Mouse (Mus musculus) 3134 (cell line): ENCODE measurements around the gene C1qbp.

Experiments
- DNase-seq: peaks from one replicate; pipeline ENCODE4 v3.0.0-alpha.2; 2011; ENCODE audit warnings: low spot score; ENCODE audit not compliant: insufficient read length; ENCODE audit errors: extremely low read depth

Gene C1qbp

DNA sequence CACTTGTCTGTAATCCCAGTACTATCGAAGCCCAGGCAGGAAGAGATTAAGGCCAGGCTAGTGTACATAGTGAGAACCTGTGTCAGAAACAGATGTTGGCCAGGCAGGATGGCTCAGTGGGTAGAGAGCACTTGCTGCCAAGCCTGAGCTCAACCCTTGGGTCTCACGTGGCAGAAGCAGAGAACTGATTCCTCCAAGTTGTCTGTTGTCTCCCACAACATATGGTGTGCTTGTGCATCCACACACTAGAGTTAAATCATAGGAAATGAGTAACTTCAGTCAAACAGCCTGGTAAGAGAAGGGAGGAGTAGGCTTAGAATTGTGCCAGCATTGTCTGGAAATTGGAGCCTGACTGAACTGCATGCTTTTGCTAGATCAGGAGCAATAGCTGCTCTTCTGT is 7.6 kb downstream of the C1qbp start:
- DNase-seq = no peak

DNA sequence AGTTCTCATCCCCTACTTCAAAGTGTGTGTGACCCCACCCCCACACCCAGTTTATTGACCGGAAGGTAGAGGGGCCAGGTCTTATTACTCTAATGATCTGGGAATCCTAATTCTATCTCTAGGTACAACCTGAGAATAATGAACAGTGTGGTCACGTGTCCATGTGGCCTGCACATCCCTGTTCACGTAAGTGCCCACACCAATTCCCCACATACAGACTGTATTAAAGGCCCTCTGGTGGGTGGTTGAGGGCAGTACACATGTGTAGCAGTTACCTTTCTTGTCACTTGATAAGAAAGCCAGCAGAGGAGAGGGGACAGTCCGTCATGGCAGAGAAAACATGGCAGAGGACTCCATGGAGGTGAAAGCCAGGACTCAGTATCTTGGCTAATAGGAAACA is 8.9 kb downstream of the C1qbp start:
- DNase-seq = no peak

DNA sequence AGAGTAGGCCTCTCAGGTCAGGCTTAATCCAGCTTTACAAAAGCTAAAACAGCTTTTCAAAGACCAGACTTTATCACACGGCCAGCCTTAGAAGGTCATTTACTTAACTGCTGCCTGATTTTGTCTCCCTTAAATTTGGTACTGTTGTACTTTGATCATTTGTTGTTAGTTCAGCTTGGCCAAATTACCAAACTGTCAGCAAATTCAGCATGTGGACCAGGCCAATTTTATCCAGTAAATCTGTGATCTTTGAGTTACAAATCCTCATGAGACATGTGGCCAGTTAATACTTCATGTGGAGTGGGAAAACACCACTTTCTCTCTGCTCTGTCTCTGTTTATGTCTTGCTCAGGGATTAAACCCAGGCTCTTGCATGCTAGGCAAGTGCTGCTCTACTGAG is 10.2 kb downstream of the C1qbp start:
- no peak for DNase-seq

DNA sequence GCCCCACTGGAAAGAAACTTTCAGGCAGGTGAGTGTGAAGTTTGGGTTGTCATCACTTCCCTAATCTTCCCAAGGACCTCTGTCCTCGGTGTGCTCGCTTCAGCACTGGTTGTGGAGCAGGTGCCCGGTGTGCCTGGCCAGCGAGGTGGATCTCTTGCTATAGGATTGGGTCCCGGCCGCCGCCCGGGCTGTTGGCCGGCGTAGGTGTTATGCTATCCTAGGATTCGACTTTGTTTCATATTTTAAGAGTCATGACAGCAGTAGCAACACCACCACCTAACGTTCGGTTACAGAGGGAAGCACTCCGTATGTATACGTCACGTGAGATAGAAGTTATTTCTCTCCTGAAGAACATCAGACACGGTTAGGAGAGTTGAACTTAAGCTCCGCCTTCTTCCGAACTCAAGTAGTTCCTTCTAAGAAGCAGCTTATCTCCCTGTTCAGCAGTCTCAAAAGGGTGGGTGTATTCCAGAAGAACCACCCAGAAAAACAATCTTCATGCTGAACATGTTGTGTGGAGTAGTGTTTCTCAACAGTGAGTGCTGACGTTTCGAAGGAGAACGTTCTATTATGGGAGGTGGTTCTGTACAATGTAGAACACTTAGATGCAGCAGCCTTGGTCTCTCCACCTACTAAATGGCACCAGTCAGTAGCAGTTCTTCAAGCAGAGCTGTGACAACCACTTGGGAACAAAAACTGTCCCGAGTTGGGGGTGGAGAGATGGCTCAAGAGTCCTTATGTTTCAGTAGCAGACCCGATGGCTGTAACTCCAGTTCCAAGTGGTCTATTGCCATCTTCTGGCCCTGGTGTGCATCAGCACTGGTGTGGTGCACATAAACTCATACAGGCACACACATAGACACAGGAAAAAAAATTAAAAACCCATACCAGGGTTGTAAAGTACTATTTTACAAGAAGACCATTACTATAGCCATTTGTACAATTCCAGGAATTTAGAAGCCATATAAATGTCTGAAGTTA is 12.0 kb downstream of the C1qbp start:
- peak; percentile 75 for DNase-seq

DNA sequence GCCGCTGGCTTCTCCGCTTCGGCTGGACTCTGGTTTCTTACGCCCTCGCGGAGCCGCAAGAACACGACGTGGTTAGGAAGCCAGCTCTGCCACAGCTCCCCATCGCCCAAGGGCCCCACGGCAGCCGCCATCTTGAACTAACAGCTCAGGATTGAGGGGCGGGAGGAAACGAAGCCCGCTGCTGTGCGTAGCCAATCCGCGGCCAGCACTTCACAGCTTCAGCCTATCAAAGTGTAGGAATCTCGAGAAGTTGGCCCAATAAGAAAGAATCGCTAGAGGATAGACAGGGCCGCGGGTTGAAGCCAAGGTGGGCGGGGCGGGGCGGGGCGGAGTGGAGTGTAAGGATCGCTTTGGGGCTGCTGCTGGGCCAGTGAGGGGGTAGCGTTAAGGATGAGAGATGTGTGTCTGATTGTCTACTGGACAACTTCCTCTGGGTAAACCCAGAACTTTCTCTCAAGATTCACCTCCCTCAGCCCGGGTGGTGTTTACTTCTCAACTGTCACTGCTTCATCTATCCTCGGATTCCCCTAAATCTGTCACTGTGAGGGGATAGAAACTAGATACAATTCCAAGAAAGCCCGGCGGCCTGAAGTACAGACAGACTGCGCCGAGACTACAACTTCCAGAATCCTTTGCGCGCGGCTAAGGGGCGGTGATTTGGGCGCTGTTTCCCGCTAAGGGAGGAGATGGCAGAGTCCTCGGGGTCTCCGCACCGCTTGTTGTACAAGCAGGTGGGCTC is 12.8 kb downstream of the C1qbp start, which contains the start of the genes Nup88 and Rpain:
Gene Nup88, minus strand, starts transcription at position 153 of the 739 bp plus-strand sequence.
Gene Rpain, plus strand, starts transcription at position 393 of the 739 bp plus-strand sequence.
- peak; percentile 95 for DNase-seq

DNA sequence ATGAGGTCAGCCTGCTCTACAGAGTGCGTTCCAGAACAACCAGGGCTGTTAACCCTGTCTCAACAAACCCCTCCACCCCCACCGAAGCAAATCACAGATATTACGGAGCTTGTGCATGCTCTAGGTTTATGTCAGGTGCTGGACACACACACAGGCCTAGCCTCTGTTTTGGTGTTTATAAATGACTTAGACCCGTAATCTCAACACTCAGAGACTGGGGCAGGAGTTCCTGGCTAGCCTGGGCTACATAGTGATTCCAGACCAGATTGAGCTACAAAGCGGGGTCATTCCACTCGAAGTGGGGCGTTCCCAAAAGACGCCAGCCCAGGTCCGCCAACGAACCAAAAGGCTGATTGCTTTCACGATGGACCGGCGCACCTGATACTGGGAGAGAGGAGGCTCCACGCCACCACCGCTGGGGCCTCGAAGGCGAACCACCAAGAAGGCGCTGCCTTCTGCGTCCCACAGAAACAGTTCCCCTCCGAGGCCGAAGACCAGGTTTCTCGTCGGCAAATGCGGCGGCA is 13.5 kb downstream of the C1qbp start:
- DNase-seq = no peak

DNA sequence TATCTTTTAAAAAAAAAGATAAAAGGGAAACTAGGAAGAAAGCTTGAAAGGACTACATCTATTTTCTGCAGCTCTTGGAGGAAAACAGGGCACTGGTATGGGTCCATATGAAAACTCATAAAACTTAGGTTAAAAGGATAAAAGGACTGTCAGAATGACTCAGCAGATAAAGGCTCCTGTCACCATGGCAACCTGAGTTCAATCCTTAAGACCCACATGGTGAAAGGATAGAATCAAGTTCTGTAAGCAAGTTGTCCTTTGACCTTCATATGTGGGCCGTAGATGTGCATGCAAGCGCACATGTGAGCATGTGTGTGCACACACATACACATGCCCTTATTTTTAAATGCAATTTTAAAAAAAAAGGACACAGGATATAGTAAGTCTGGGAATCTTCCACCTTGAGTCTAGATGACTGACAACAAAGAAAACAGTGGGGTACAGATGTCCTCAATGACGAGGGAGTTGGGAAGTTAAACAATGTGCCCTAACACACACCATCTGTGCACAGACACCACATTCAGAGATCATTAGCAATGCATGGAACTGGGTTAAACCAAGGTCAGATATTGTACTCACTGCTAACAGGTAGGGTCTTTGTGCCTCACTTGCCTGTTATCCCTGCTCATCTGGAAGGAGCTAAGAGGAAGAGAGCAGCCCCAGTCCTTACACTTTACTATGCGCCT is 18.5 kb downstream of the C1qbp start:
- no peak for DNase-seq

DNA sequence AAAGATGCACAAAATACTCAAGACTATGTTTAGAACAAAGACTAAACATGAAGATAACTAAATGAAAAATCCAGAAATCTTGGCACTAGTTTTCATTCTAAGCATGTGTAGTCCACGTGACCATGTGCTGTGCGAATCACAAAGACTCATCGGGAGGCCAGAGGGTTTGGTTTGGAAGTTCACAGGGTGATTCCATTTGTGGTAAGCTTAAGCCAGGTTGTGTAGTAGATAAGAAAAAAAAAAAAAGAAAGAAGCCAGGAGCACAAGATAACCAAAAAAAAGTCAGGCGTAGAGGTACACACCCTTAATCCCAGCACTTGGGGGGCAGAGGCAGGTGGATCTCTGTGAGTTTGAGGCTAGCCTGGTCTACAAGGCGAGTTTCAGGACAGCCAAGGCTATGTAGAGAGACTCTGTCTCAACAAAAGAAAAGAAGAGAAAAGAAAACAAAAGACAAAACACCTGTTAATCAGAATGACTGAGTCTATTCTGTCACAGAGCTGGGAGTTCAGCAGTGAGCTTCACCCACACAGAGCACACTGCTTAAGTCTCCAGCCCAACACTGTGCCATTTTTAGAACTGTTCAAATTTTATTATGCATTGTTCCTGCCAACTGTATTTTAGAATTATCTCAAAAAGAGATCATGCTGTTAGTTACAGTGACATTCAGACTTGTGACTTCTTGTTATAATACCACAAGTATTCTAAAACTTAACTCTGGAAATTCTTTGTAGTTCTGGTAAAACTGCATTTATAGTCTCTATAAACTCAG is 21.9 kb downstream of the C1qbp start:
- DNase-seq = no peak

DNA sequence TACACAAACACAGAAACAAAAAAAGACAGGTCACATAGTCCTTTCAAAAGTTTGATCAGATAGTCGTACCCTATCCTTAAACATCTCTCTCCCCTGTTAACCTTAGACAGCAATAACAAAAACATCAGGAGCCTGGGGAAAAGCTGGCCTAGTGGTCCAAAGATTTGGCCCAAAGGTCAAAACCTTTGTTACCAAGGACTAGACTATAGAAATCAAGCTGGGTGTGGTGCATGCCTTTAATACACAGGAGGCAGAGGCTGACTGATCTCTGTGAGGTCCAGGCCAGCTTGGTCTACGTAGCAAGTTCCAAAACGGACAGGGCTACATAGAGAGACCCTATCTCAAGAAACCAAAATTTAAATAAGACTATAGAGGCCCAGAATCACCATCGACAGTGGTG is 28.1 kb downstream of the C1qbp start:
- no peak for DNase-seq

DNA sequence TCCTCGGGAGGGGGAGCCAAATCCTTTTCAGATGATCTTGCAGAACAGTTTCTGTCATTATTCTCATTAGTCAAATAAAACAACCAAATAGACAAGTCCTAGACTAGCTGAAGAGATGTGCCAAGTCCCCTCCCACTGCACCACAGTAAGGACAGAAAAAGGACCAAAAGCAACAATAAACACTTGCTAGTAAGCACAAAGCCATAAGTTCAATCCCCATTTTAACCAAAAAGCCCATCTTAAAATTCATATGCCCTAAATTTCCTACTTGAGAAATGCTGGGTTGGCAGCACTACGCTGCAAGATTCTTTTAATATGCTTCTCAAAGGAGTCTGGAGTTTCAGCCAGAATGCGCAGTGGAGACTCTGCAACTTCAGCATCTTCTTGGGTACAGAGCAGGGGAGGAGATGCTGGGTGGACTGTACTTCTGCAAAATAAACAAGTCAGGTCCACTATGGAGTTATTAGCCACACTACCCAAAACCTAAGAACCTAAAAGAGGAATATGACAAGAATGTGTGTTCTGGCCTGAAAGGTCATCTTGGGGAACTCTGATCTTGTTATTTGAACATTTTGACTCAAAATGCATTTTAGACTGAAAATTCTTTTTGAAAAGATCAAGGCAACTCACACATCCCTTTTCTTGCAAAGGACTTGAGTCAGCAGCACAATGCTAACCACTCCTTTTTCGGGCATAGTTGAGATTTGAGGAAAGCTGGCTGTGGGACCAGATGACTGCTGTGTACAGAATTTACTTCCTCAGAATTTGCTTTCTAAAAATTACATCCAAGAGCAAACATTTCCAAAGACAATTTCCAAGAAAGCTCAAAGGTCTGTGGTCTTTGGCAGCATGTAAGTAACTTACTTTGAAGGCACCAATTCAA is 37.6 kb downstream of the C1qbp start:
- DNase-seq = no peak

DNA sequence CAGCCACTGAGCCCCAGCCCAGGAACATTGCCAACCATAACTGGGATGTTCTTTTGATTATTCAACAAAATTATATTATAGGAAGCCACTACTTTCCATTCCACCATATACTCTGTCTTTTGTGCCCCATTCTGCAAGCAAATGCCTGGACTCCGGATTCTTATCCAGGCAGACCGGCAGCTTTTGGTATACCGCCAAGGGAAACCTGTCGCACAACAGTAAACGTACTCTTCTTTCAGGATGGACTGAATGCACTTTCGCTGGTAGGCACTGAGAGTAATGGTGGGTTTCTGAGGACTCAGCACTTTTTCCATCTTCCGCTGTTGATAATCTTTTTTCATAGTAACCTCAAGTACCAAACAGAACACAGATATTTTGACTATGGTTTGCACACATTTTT is 39.2 kb downstream of the C1qbp start:
- DNase-seq = no peak

DNA sequence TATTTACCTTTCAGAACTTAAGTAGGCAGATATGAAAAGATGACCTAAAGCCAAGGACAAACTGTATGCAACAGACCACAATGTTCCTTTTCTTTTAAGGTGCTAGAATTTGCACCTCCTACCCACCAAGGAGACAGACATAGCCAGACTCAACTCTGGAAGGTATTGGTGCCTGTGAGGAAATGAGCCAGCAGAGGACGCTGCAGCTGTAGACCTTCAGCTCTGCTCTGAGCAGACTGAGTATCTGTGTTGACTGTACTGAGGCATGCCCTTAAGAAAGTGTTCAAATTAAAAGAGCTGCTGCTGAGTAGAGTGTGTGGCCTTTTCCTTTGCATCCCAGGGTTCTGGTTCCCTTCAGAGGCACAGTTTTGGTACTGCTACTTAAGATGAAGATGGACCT is 40.2 kb downstream of the C1qbp start:
- no peak for DNase-seq

DNA sequence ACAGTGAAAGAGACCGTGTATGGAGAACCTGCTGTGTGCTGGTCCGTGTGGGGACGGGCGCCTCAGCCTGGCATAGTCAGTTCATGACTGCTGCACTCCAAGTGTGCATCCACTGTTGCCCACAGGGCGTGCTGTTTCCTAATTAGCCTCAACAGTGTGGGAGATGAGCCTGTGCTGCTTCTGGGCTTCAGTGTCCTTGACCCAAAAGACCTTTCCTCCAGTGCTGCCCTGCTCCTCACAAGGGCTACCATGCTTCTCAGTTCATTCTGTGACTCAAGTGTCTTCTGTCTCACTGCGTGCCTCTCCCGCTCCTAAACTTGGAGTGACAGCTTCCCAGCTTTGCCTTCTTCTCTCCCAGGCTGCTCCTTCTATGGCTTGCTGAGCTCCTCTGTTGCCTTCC is 47.5 kb downstream of the C1qbp start:
- DNase-seq = no peak

DNA sequence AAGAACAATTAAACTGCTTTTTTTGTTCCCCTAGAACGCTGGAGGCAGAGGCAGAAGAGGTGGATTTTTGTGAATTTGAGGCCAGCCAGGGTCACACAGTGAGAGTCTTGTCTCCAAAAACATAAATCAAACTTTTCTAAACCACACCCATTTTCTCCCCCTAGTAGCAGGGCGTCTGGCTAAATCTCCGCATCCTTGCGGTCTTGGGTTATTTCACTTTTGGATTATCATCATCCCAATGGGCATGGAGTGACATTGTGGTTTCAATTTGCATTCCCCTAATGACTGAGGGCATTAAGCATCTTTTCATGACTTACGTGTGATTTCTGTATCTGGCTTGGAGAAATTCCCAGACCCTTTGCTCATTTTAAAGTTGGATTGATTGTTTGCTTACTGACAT is 51.4 kb downstream of the C1qbp start:
- no peak for DNase-seq
